Mouse (Mus musculus) lung, postnatal 10 days (tissue): ENCODE data around the gene Rc3h1.
"Not testable (repeated sequence)": the region's sequence is repeated elsewhere in the genome, so short reads cannot be mapped to it uniquely, and the experiment has no call there.

Source experiments
- DNase-seq: peaks from one replicate; pipeline ENCODE4 v3.0.0; 2021

Rc3h1 gene

GRCm38 (mm10) chr1:160967268-160967667 is 61.0 kb downstream of the Rc3h1 start:
- DNase-seq, result no peak

GRCm38 (mm10) chr1:160968643-160969042 is 62.4 kb downstream of the Rc3h1 start:
- no peak for DNase-seq

GRCm38 (mm10) chr1:160978071-160978735 is 72.0 kb downstream of the Rc3h1 start, which contains the start of gene Serpinc1:
Gene Serpinc1, plus strand, starts transcription at chr1:160978585.
- no peak for DNase-seq

GRCm38 (mm10) chr1:160980021-160980420 is 73.8 kb downstream of the Rc3h1 start:
- DNase-seq, result no peak

- no peak for DNase-seq
Measured at GRCm38 (mm10) chr1:160980537-160981234, 74.5 kb downstream of the Rc3h1 start.

- no peak for DNase-seq
Measured at GRCm38 (mm10) chr1:160981337-160981736, 75.1 kb downstream of the Rc3h1 start.

- no peak for DNase-seq
Measured at GRCm38 (mm10) chr1:160982887-160983286, 76.7 kb downstream of the Rc3h1 start.

GRCm38 (mm10) chr1:160984731-160985130 is 78.5 kb downstream of the Rc3h1 start:
- DNase-seq, result not testable (repeated sequence)

GRCm38 (mm10) chr1:160985477-160985876 is 79.3 kb downstream of the Rc3h1 start:
- no peak for DNase-seq

GRCm38 (mm10) chr1:160986881-160987635 is 80.8 kb downstream of the Rc3h1 start:
- no peak for DNase-seq

GRCm38 (mm10) chr1:160989395-160989794 is 83.2 kb downstream of the Rc3h1 start:
- no peak for DNase-seq

GRCm38 (mm10) chr1:160993851-160994250 is 87.6 kb downstream of the Rc3h1 start:
- DNase-seq, result no peak

GRCm38 (mm10) chr1:161004942-161005341 is 98.7 kb downstream of the Rc3h1 start:
- no peak for DNase-seq

GRCm38 (mm10) chr1:161005526-161005925 is 99.3 kb downstream of the Rc3h1 start:
- DNase-seq, result no peak

- DNase-seq, result no peak
Measured at GRCm38 (mm10) chr1:161006471-161006870, 100.3 kb downstream of the Rc3h1 start.

GRCm38 (mm10) chr1:161008038-161008437 is 101.8 kb downstream of the Rc3h1 start:
- no peak for DNase-seq

GRCm38 (mm10) chr1:161010436-161010835 is 104.2 kb downstream of the Rc3h1 start:
- no peak for DNase-seq

GRCm38 (mm10) chr1:161016378-161016777 is 110.2 kb downstream of the Rc3h1 start:
- no peak for DNase-seq

GRCm38 (mm10) chr1:161020051-161020450 is 113.8 kb downstream of the Rc3h1 start:
- DNase-seq, result no peak
